Mouse (Mus musculus): ENCODE data around the gene Gm8247. TPM values are rescaled to one million over a fixed set of nuclear protein-coding genes. Genes with fewer than 3 reads are reported as not detected.

Gm8247 gene
- total RNA-seq (2023) = not detected

DNA sequence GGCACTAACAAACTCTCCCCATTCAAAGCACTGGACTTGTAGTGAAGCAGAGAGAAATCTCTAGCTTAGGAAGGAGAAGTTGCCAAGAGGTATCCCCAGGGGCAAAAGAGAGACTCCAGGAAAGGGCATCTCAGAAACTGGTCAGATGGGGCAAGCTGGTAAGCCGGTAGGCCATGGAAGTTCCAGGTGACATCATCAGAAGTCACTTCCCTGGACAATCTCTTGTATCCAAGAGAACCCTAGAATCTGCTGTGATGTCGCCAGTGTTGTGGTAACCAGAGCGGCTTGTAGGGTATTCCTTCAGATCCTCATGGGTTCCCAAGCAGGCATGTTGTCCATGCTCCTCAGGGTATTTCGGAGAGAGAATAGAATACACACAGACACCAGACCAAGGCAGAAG is at the start of gene Gm8247:
Gene Gm8247, plus strand, starts transcription at position 301 of the 400 bp plus-strand sequence.

DNA sequence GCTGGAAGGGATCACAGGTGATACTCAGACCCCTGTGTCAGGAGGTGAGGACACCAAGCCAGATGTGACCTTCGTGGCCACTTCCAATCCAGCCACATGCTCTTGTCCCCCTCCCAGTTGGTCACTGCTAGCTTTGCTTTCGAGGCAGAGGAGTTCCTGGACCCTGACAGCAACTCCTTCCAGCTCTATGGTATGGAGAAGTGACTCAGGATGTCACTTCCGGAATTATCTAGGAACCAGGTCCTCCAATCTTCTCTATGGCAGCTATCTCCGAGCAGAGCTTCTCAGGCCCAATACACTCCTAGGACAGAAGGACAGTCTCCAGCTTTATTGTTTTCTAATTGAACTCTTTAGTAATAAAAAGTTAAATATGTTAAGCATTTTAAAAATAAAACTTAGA is 44.8 kb downstream of the Gm8247 start, which contains the start of gene Gm5624:
Gene Gm5624, minus strand, starts transcription at position 202 of the 400 bp plus-strand sequence.

Other genes with a start within 250 kb of the Gm8247 start
- gene Gm5930, start 244.6 kb upstream of the Gm8247 start, total RNA-seq (2023) = not detected
- gene Gm8229, start 217.8 kb upstream of the Gm8247 start, total RNA-seq (2023) = not detected
- not detected for gene Gm3371, start 172.5 kb upstream of the Gm8247 start, total RNA-seq (2023)
- not detected for gene Gm8232, start 149.5 kb upstream of the Gm8247 start, total RNA-seq (2023)
- not detected for gene BC061237, start 90.7 kb upstream of the Gm8247 start, total RNA-seq (2023)
- not detected for gene Gm17093, start 64.9 kb upstream of the Gm8247 start, total RNA-seq (2023)
- gene Gm5624, start 44.8 kb downstream of the Gm8247 start, total RNA-seq (2023) = not detected
- gene Gm8257, start 123.3 kb downstream of the Gm8247 start, total RNA-seq (2023) = not detected
- not detected for gene Gm8267, start 167.2 kb downstream of the Gm8247 start, total RNA-seq (2023)